Comparison of ENCODE assay signal across 8 mouse cellular contexts in genomic region chr11:85524186-85524585, GRCm38 (mm10).
A peak's percentile ranks its signal among the peaks of the same experiment; 100 is the strongest.
DNase-seq lines count a peak whose midpoint lies in the region; ATAC-seq lines count a peak whose summit lies in the region.

No protein-coding gene starts in this region.

- intact Hi-C loops in left cerebral cortex, postnatal 36 days (cut with DNase I), result loop anchor here (5.0 kb wide), 1 partner anchor 318 kb away; no protein-coding TSS in a partner anchor

- peak; percentile 84 for DNase-seq in adrenal gland, postnatal 10 days
- DNase-seq in embryo, embryonic 9.5 days (ENCODE audit: extremely low spot score), result peak; percentile 74
- DNase-seq in heart, adult 18-20 months, result peak; percentile 84 to 85
- peak; percentile 77 for DNase-seq in kidney, adult 18-20 months
- peak; percentile 65 to 69 for DNase-seq in left cerebral cortex, postnatal 36 days (ENCODE audit: low spot score in 2 of 2)
- DNase-seq in mesoderm, embryonic 11.5 days (ENCODE audit: low read depth, low spot score), result peak; percentile 81
- DNase-seq in right cerebral cortex, postnatal 36 days (ENCODE audit: low spot score in 2 of 2), result peak; percentile 37 to 47

- no peak for ATAC-seq in erythroblast, adult 5-6 weeks (replicated peaks; ENCODE audit: low FRiP score, poor library complexity, severe bottlenecking)
